Mouse (Mus musculus): Measurements from ENCODE around the gene Tm9sf2. TPM values are rescaled to one million over a fixed set of nuclear protein-coding genes. Genes with fewer than 3 reads are reported as not detected.
"Not testable (repeated sequence)": the region's sequence is repeated elsewhere in the genome, so short reads cannot be mapped to it uniquely, and the experiment has no call there.

The Tm9sf2 gene
- total and polyA plus RNA-seq, 3 experiments, result 142 to 558 (median 153) TPM

- no peak for DNase-seq
Observed at GRCm38 (mm10) chr14:122099584-122099983, 7.3 kb upstream of the Tm9sf2 start.

- DNase-seq, result not testable (repeated sequence)
Observed at GRCm38 (mm10) chr14:122101890-122102289, 4.9 kb upstream of the Tm9sf2 start.

GRCm38 (mm10) chr14:122104881-122105280, 2.0 kb upstream of the Tm9sf2 start:
- peak; percentile 98 for DNase-seq

- no peak for DNase-seq
Observed at GRCm38 (mm10) chr14:122105391-122106285, 1.2 kb upstream of the Tm9sf2 start.

GRCm38 (mm10) chr14:122107481-122108214, 810 bp downstream of the Tm9sf2 start:
- DNase-seq, result peak; percentile 48

GRCm38 (mm10) chr14:122111681-122112080, 4.8 kb downstream of the Tm9sf2 start:
- DNase-seq, result no peak

- DNase-seq, result no peak
Observed at GRCm38 (mm10) chr14:122112311-122112710, 5.5 kb downstream of the Tm9sf2 start.

- no peak for DNase-seq
Observed at GRCm38 (mm10) chr14:122116200-122116599, 9.4 kb downstream of the Tm9sf2 start.

- DNase-seq, result no peak
Observed at GRCm38 (mm10) chr14:122130111-122130797, 23.4 kb downstream of the Tm9sf2 start.

GRCm38 (mm10) chr14:122131644-122132043, 24.8 kb downstream of the Tm9sf2 start:
- no peak for DNase-seq

- no peak for DNase-seq
Observed at GRCm38 (mm10) chr14:122136368-122136928, 29.6 kb downstream of the Tm9sf2 start.

- no peak for DNase-seq
Observed at GRCm38 (mm10) chr14:122137234-122137633, 30.4 kb downstream of the Tm9sf2 start.

GRCm38 (mm10) chr14:122140126-122140525, 33.3 kb downstream of the Tm9sf2 start:
- DNase-seq, result no peak

- DNase-seq, result no peak
Observed at GRCm38 (mm10) chr14:122143585-122144269, 36.9 kb downstream of the Tm9sf2 start.

- DNase-seq, result no peak
Observed at GRCm38 (mm10) chr14:122145374-122145773, 38.5 kb downstream of the Tm9sf2 start.

GRCm38 (mm10) chr14:122150616-122151015, 43.8 kb downstream of the Tm9sf2 start:
- no peak for DNase-seq

GRCm38 (mm10) chr14:122157738-122158137, 50.9 kb downstream of the Tm9sf2 start:
- no peak for DNase-seq

GRCm38 (mm10) chr14:122160916-122161315, 54.1 kb downstream of the Tm9sf2 start:
- no peak for DNase-seq

GRCm38 (mm10) chr14:122168912-122169311, 62.1 kb downstream of the Tm9sf2 start:
- DNase-seq, result no peak

- no peak for DNase-seq
Observed at GRCm38 (mm10) chr14:122170202-122170781, 63.5 kb downstream of the Tm9sf2 start.

GRCm38 (mm10) chr14:122171031-122171430, 64.2 kb downstream of the Tm9sf2 start:
- no peak for DNase-seq
